Mouse (Mus musculus) bone marrow macrophage, adult 2 months (primary cell): ENCODE results near the gene Olfr850.

Experiments used
- CTCF ChIP-seq: IDR thresholded peaks from 2 replicates; pipeline ENCODE4 v1.5.1; 2012; ENCODE audit warnings: low read depth, mild to moderate bottlenecking, low read length, moderate library complexity
- POLR2A ChIP-seq: IDR thresholded peaks from 2 replicates; pipeline ENCODE4 v1.6.1; 2012; ENCODE audit warnings: mild to moderate bottlenecking, low read depth, low read length, borderline replicate concordance

DNA sequence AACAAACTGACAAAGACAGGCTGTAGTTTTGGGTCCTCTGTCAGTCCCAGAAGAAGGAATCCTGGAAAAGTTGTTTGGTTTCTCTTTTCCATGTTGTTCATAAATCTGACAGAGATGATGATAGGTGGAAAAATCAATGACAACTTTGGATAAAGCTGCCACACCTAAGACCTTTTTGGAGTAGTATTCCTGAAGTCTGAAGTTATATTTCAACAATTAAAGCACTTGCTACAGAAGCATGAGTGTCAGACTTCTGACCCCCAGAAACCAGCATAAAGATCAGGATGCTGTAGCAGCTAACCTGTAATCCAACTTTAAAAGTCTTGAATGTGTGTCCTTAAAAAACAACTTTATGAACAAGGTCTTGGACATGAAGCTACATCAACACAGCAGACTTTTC, at the start of gene Olfr850:
- no peak for TF ChIP-seq CTCF
- TF ChIP-seq POLR2A: no peak
